Mouse (Mus musculus) lung, postnatal 36 days (tissue): ENCODE results near the gene Tmem97.
"Not testable (repeated sequence)": the region's sequence is repeated elsewhere in the genome, so short reads cannot be mapped to it uniquely, and the experiment has no call there.

Experiments
- DNase-seq: peaks from one replicate; pipeline ENCODE4 v3.0.0; 2022; ENCODE audit warnings: mixed read lengths

Gene Tmem97

GRCm38 (mm10) chr11:78549491-78549987, 1.0 kb downstream of the Tmem97 start:
- no peak for DNase-seq

GRCm38 (mm10) chr11:78547718-78548460, 2.7 kb downstream of the Tmem97 start:
- DNase-seq, result no peak

- no peak for DNase-seq
These were observed 5.4 kb downstream of the Tmem97 start for GRCm38 (mm10) chr11:78545181-78545580.

- no peak for DNase-seq
These were observed 6.0 kb downstream of the Tmem97 start for GRCm38 (mm10) chr11:78544449-78545111.

- peak; percentile 66 for DNase-seq
These were observed 10.2 kb downstream of the Tmem97 start for GRCm38 (mm10) chr11:78540358-78540757.

GRCm38 (mm10) chr11:78536690-78537084, 13.9 kb downstream of the Tmem97 start:
- no peak for DNase-seq

GRCm38 (mm10) chr11:78536080-78536689, 14.4 kb downstream of the Tmem97 start, which contains the start of the genes Tnfaip1 and Ift20:
Gene Tnfaip1 (minus strand): TSS chr11:78536332.
Gene Ift20 (plus strand): TSS chr11:78536361.
- DNase-seq, result peak; percentile 100

- peak; percentile 87 for DNase-seq
These were observed 15.0 kb downstream of the Tmem97 start for GRCm38 (mm10) chr11:78535376-78536079.

- no peak for DNase-seq
These were observed 16.1 kb downstream of the Tmem97 start for GRCm38 (mm10) chr11:78534516-78534915.

- DNase-seq, result not testable (repeated sequence)
These were observed 19.1 kb downstream of the Tmem97 start for GRCm38 (mm10) chr11:78531515-78531914.

GRCm38 (mm10) chr11:78531046-78531445, 19.5 kb downstream of the Tmem97 start:
- peak; percentile 51 for DNase-seq

GRCm38 (mm10) chr11:78530001-78530400, 20.6 kb downstream of the Tmem97 start:
- no peak for DNase-seq

GRCm38 (mm10) chr11:78528714-78529113, 21.9 kb downstream of the Tmem97 start:
- no peak for DNase-seq

GRCm38 (mm10) chr11:78524838-78525237, 25.7 kb downstream of the Tmem97 start:
- peak; percentile 69 for DNase-seq

GRCm38 (mm10) chr11:78523241-78523955, 27.2 kb downstream of the Tmem97 start:
- peak; percentile 81 for DNase-seq

GRCm38 (mm10) chr11:78522481-78522997, 28.0 kb downstream of the Tmem97 start:
- peak; percentile 63 for DNase-seq

- DNase-seq, result no peak
These were observed 28.7 kb downstream of the Tmem97 start for GRCm38 (mm10) chr11:78521880-78522279.

GRCm38 (mm10) chr11:78518931-78519330, 31.6 kb downstream of the Tmem97 start:
- DNase-seq, result no peak

GRCm38 (mm10) chr11:78515549-78516325, 34.8 kb downstream of the Tmem97 start:
- DNase-seq, result no peak

- no peak for DNase-seq
These were observed 37.3 kb downstream of the Tmem97 start for GRCm38 (mm10) chr11:78513106-78513790.
